In genomic region chr5:125080787-125081317, GRCm38 (mm10) we compare ENCODE assay signal across 8 mouse cellular contexts.
DNase-seq lines count a peak whose midpoint lies in the region; ATAC-seq and TF ChIP-seq lines count a peak whose summit lies in the region.

No protein-coding gene starts in this region.

- H3K4me1 ChIP-seq in lung, adult 2 months (ENCODE audit: control insufficient read depth, insufficient read depth, low read length): peaks cover 21% of the 10 kb centered on the region

- DNase-seq in kidney, adult 11 months: peak; percentile 60
- DNase-seq in kidney, postnatal 4 days: no peak
- DNase-seq in adrenal gland, adult 2 months: peak; percentile 82
- DNase-seq in gonadal fat pad, adult 2 months (ENCODE audit: low read depth): peak; percentile 79
- DNase-seq in lung, adult 2 months: no peak
- no peak for DNase-seq in thymus, postnatal 36 days
- no peak for DNase-seq in embryo, embryonic 9.5 days (ENCODE audit: extremely low spot score)

- no peak overlapping the region for H3K4me3 ChIP-seq in lung, adult 2 months (replicated peaks; ENCODE audit: extremely low read depth, low read depth, low read length)

- TF ChIP-seq CTCF in lung, adult 2 months (IDR thresholded peaks at IDR 0.05; ENCODE audit: insufficient read depth, low read length): no peak

- 37% methylated on average over 10 of the region's 10 CpGs for WGBS in lung, adult 2 months

- no peak for ATAC-seq in megakaryocyte-erythroid progenitor cell, adult 5-6 weeks (replicated peaks; ENCODE audit: low FRiP score, low TSS enrichment, poor library complexity, severe bottlenecking)

- TF ChIP-seq POLR2A in lung, adult 2 months (IDR thresholded peaks at IDR 0.05; ENCODE audit: borderline replicate concordance, extremely low read depth, low read depth, low read length): peak; percentile 22; the same call in 1 of the 2 replicates

Comparison
In these comparisons a context has a peak if more than half of its experiments do, and no peak if none do; other contexts are left out.
1. DNase-seq: peak in kidney, adult 11 months (single experiment), adrenal gland, adult 2 months (single experiment) and gonadal fat pad, adult 2 months (single experiment); none in kidney, postnatal 4 days (0 of 2), lung, adult 2 months (single experiment), thymus, postnatal 36 days (0 of 2) and embryo, embryonic 9.5 days (single experiment).